Mouse (Mus musculus) forebrain, embryonic 13.5 days (tissue): ENCODE measurements around the gene Cox10. TPM values are rescaled to one million over a fixed set of nuclear protein-coding genes. Genes with fewer than 3 reads are reported as not detected.

Experiments
- ATAC-seq: fragments of 200-750 bp; cut with Nextera tagmentation; 2 replicates; pipeline ENCODE4 v1.8.0; 2017
- H3K27ac ChIP-seq: fragments of 300-500 bp; sonication (generic); 2 replicates; pipeline ENCODE4 v1.5.1; 2015; ENCODE audit warnings: inconsistent platforms, mild to moderate bottlenecking, moderate library complexity
- H3K27me3 ChIP-seq: fragments of 300-500 bp; sonication (generic); 2 replicates; pipeline ENCODE4 v1.6.1; 2015; ENCODE audit warnings: mild to moderate bottlenecking, inconsistent platforms
- H3K36me3 ChIP-seq: fragments of 300-500 bp; sonication (generic); 2 replicates; pipeline ENCODE4 v1.6.1; 2015; ENCODE audit warnings: mild to moderate bottlenecking, inconsistent platforms; ENCODE audit not compliant: poor library complexity, severe bottlenecking
- H3K4me1 ChIP-seq: fragments of 300-500 bp; sonication (generic); 2 replicates; pipeline ENCODE4 v1.6.1; 2015; ENCODE audit warnings: inconsistent platforms
- H3K4me2 ChIP-seq: fragments of 300-500 bp; sonication (generic); 2 replicates; pipeline ENCODE4 v1.6.1; 2015; ENCODE audit warnings: inconsistent platforms, mild to moderate bottlenecking, moderate library complexity
- H3K4me3 ChIP-seq: fragments of 300-500 bp; sonication (generic); 2 replicates; pipeline ENCODE4 v1.5.1; 2015; ENCODE audit warnings: mild to moderate bottlenecking, inconsistent platforms
- H3K9ac ChIP-seq: fragments of 300-500 bp; sonication (generic); 2 replicates; pipeline ENCODE4 v1.6.1; 2015; ENCODE audit warnings: mild to moderate bottlenecking, inconsistent platforms
- H3K9me3 ChIP-seq: fragments of 300-500 bp; sonication (generic); replicated peaks from 2 replicates; pipeline ENCODE4 v1.6.1; 2016; ENCODE audit warnings: inconsistent platforms
- WGBS: fragments of 180-500 bp; shearing (Covaris S2); methylation state at CpG from one replicate; pipeline ENCODE4 v1.1.7; 2015; 5-methylcytosine and 5-hydroxymethylcytosine counted together
- polyA plus RNA-seq: library from polyadenylated mRNA; unstranded; fragments of >200 nt; fragmentation: Nextera tagmentation; extraction: Ambion mirVana; gene quantifications from 2 replicates; pipeline ENCODE4 v1.2.1, GENCODE M21; 2015

Gene Cox10
- polyA plus RNA-seq, 1 experiment from 2014 or later, result 19.4 TPM

GRCm38 (mm10) chr11:63988991-63989860 lies 90.0 kb downstream of the Cox10 start:
- no peaks in the 10 kb centered on the region for H3K36me3 ChIP-seq
- H3K9ac ChIP-seq, result no peak overlapping the region
- no peaks in the 10 kb centered on the region for H3K27me3 ChIP-seq
- H3K4me2 ChIP-seq, result no peak overlapping the region
- H3K4me3 ChIP-seq, result no peak overlapping the region
- H3K9me3 ChIP-seq, result no peaks in the 10 kb centered on the region
- H3K4me1 ChIP-seq, result 0 out of 2 replicates have a peak, but pooled peaks cover 5% of the 10 kb centered on the region
- no peak overlapping the region for H3K27ac ChIP-seq
- no peak for ATAC-seq
- 81% methylated on average over 9 of the region's 9 CpGs for WGBS

DNA sequence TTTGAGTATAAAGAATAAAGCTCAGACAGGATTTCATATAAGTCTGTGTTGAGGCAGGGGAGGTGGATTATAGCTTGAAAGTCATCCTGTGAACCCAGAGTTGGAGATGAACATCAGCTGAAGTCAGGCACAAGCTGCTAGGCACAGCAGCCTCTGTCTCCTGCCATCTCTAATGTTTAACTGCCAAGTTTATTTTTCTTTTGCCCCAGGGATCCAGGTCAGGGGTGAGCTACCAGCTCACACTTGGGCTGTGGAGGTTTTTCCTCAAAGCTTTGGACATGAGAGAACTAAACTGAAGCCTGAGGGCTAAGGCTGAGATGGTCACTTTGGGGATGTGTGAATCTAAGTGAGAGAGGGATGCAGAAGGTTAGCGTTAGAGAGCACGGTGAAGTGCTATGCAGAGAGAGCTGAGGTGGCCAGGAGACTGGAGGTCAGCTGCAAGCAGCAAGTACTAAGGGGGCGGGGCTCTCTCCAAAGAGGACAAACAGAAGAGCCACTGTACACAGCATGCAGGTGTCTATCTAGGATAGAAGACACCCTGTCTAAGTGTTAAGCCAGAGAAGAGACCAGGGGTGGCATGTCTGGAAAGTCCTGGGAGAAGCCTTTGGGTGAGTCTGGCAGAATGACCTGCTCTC lies 91.1 kb downstream of the Cox10 start:
- no peaks in the 10 kb centered on the region for H3K9me3 ChIP-seq
- H3K36me3 ChIP-seq, result no peaks in the 10 kb centered on the region

GRCm38 (mm10) chr11:63986710-63987109 lies 92.6 kb downstream of the Cox10 start:
- Histone ChIP-seq H3K4me1 (peaks cover 10% of the 10 kb centered on the region), H3K9ac (no peak overlapping the region), H3K4me3 (no peak overlapping the region), H3K27me3 (no peaks in the 10 kb centered on the region), H3K4me2 (no peak overlapping the region), H3K36me3 (no peaks in the 10 kb centered on the region), H3K9me3 (no peaks in the 10 kb centered on the region), H3K27ac (no peak overlapping the region)
- 94% methylated on average over 4 of the region's 4 CpGs for WGBS
- ATAC-seq, result no peak

More for the DNA sequence above, 91.1 kb downstream of the Cox10 start:
- ATAC-seq, result no peak
- H3K9ac ChIP-seq, result no peak overlapping the region
- no peaks in the 10 kb centered on the region for H3K27me3 ChIP-seq
- no peak overlapping the region for H3K27ac ChIP-seq
- WGBS, result 89% methylated on average over 3 of the region's 3 CpGs
- no peak overlapping the region for H3K4me3 ChIP-seq
- no peak overlapping the region for H3K4me2 ChIP-seq
- 0 out of 2 replicates have a peak, but pooled peaks cover 5% of the 10 kb centered on the region for H3K4me1 ChIP-seq

- Histone ChIP-seq H3K9ac (no peak overlapping the region), H3K9me3 (no peaks in the 10 kb centered on the region), H3K27ac (no peak overlapping the region), H3K27me3 (no peaks in the 10 kb centered on the region), H3K4me1 (peaks cover 10% of the 10 kb centered on the region), H3K4me3 (no peak overlapping the region), H3K4me2 (no peak overlapping the region), H3K36me3 (no peaks in the 10 kb centered on the region)
- no peak for ATAC-seq
- 59% methylated on average over 6 of the region's 6 CpGs for WGBS
These were observed 93.8 kb downstream of the Cox10 start for GRCm38 (mm10) chr11:63985481-63985880.

DNA sequence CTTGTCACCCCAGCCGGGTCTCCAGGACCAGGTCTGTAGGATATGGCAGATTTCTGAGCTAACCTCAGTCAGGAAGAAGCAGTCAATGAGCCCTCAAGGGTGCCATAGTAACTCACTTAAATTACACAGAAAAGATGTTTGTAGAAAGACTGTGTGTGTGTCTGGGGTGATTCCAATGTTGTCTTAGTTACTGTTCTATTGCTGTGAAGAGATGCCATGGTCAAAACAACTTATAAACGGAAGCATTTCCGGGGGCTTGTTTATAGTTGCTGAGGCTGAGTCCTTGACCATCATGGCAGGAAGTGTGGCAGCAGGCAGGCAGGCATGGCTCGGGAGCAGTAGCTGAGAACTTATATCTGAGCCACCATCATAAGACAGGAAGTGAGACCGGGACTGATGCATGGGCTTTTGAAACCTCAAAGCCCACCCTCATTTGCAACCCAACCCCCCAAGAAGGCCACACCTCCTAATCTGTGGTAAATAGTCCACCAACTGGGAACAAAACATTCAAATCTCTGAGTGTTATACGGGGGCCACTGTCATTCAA lies 94.6 kb downstream of the Cox10 start:
- Histone ChIP-seq H3K27me3 (no peaks in the 10 kb centered on the region), H3K9ac (no peak overlapping the region), H3K27ac (no peak overlapping the region), H3K4me1 (peaks cover 10% of the 10 kb centered on the region), H3K36me3 (no peaks in the 10 kb centered on the region), H3K4me3 (no peak overlapping the region), H3K4me2 (no peak overlapping the region), H3K9me3 (no peaks in the 10 kb centered on the region)
- no peak for ATAC-seq
- WGBS, result 83% methylated on average over 6 of the region's 6 CpGs

GRCm38 (mm10) chr11:63977741-63978140 lies 101.5 kb downstream of the Cox10 start:
- Histone ChIP-seq H3K4me2 (no peak overlapping the region), H3K36me3 (no peaks in the 10 kb centered on the region), H3K9ac (no peak overlapping the region), H3K27ac (no peak overlapping the region), H3K4me3 (no peak overlapping the region), H3K4me1 (peaks cover 15% of the 10 kb centered on the region), H3K9me3 (no peaks in the 10 kb centered on the region), H3K27me3 (no peaks in the 10 kb centered on the region)
- 73% methylated on average over 2 of the region's 2 CpGs for WGBS
- ATAC-seq, result no peak

GRCm38 (mm10) chr11:63976775-63977174 lies 102.5 kb downstream of the Cox10 start:
- Histone ChIP-seq H3K4me1 (0 out of 2 replicates have a peak, but pooled peaks cover 9% of the 10 kb centered on the region), H3K27me3 (no peaks in the 10 kb centered on the region), H3K27ac (no peak overlapping the region), H3K9ac (no peak overlapping the region), H3K36me3 (no peaks in the 10 kb centered on the region), H3K4me2 (no peak overlapping the region), H3K9me3 (no peaks in the 10 kb centered on the region), H3K4me3 (no peak overlapping the region)
- ATAC-seq, result no peak
- 92% methylated on average over 2 of the region's 2 CpGs for whole genome bisulfite sequencing

DNA sequence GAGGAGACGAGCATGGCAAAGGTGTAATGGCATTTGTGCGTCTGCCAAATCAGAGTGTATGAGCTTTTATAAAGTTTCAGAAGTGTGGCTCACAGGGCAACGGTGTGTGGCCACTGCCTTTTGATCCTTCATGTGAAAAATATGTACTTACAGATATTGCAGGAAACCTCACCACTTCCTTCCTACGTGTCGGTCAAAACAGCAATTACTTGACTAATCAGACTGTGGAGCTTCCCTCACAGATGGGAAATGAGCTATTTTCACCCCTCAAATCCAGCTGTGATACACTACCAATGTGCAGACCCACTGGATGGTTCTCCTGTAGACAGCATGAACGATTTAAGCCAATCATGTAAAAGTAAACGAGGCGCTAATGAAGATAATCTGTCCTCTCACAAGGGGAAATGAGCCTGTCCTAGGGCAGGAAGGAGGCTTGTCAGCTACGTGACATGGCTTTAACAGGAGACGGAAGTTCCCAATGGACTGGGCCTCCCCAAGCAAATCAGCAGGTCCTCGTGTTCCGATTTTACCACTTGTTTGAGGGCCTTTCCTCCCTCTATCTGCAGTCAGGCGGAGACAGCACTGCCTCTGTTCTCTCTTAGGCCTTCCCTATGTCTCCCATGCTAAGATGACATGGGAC lies 103.9 kb downstream of the Cox10 start:
- Histone ChIP-seq H3K4me3 (no peak overlapping the region), H3K27me3 (no peaks in the 10 kb centered on the region), H3K4me1 (0 out of 2 replicates have a peak, but pooled peaks cover 9% of the 10 kb centered on the region), H3K9me3 (no peaks in the 10 kb centered on the region), H3K27ac (no peak overlapping the region), H3K4me2 (no peak overlapping the region), H3K36me3 (no peaks in the 10 kb centered on the region), H3K9ac (no peak overlapping the region)
- WGBS, result 78% methylated on average over 13 of the region's 13 CpGs
- no peak for ATAC-seq

DNA sequence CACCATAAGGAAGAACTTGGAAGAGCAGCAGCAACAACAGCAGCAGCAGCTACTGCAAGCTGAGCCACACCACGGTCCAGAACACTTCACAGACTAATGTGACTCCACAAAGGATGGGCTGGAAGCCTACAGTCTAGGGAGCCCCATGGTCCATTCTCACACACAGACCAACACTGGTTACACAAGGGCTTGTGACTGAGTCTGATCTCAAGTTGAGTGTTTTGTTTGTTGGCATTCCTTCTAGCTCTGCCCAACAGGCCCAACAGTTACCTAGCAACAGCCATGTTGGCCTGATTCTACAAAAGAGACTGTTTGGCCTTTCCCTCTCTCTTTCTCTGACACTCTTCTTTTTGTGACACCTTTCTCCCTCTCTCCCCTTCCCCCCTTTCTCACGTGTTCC lies 105.3 kb downstream of the Cox10 start:
- Histone ChIP-seq H3K27me3 (no peaks in the 10 kb centered on the region), H3K4me3 (no peak overlapping the region), H3K4me1 (peaks cover 19% of the 10 kb centered on the region), H3K4me2 (no peak overlapping the region), H3K36me3 (no peaks in the 10 kb centered on the region), H3K27ac (no peak overlapping the region), H3K9me3 (no peaks in the 10 kb centered on the region), H3K9ac (no peak overlapping the region)
- 60% methylated on average over 2 of the region's 2 CpGs for WGBS
- no peak for ATAC-seq

- H3K4me3 ChIP-seq, result no peak overlapping the region
- no peak overlapping the region for H3K9ac ChIP-seq
- no peak overlapping the region for H3K4me2 ChIP-seq
- H3K4me1 ChIP-seq, result peaks cover 24% of the 10 kb centered on the region
- WGBS, result 97% methylated on average over 9 of the region's 9 CpGs
- no peaks in the 10 kb centered on the region for H3K9me3 ChIP-seq
- H3K36me3 ChIP-seq, result no peaks in the 10 kb centered on the region
- ATAC-seq, result no peak
- no peak overlapping the region for H3K27ac ChIP-seq
- H3K27me3 ChIP-seq, result no peaks in the 10 kb centered on the region
These were observed 107.8 kb downstream of the Cox10 start for GRCm38 (mm10) chr11:63971462-63971861.

- WGBS, result 92% methylated on average over 6 of the region's 6 CpGs
These were observed 108.5 kb downstream of the Cox10 start for GRCm38 (mm10) chr11:63970818-63971217.

More at GRCm38 (mm10) chr11:63970818-63971217, 108.5 kb downstream of the Cox10 start:
- no peak for ATAC-seq
- Histone ChIP-seq H3K9me3 (no peaks in the 10 kb centered on the region), H3K27ac (no peak overlapping the region), H3K9ac (no peak overlapping the region), H3K4me3 (no peak overlapping the region), H3K4me2 (no peak overlapping the region), H3K27me3 (no peaks in the 10 kb centered on the region), H3K36me3 (no peaks in the 10 kb centered on the region), H3K4me1 (peaks cover 25% of the 10 kb centered on the region)
